Mouse (Mus musculus): ENCODE results near the gene Cox16.

Cox16 gene

GRCm38 (mm10) chr12:81324116-81324515, 160.8 kb downstream of the Cox16 start:
- no peak for DNase-seq (ENCODE audit: low spot score)

- no peak for DNase-seq (ENCODE audit: low spot score)
These were observed 163.9 kb downstream of the Cox16 start for GRCm38 (mm10) chr12:81321021-81321420.

GRCm38 (mm10) chr12:81317811-81318210, 167.1 kb downstream of the Cox16 start:
- no peak for DNase-seq (ENCODE audit: low spot score)

GRCm38 (mm10) chr12:81315953-81316352, 169.0 kb downstream of the Cox16 start:
- DNase-seq (ENCODE audit: low spot score): no peak
